Mouse (Mus musculus): ENCODE data around the gene Ccnk. TPM values are rescaled to one million over a fixed set of nuclear protein-coding genes. Genes with fewer than 3 reads are reported as not detected.
A peak's percentile ranks its signal among the peaks of the same experiment; 100 is the strongest.

Gene Ccnk
- total and polyA plus RNA-seq, 2 experiments from 2014 or later: 2.1 to 12.1 TPM

DNA sequence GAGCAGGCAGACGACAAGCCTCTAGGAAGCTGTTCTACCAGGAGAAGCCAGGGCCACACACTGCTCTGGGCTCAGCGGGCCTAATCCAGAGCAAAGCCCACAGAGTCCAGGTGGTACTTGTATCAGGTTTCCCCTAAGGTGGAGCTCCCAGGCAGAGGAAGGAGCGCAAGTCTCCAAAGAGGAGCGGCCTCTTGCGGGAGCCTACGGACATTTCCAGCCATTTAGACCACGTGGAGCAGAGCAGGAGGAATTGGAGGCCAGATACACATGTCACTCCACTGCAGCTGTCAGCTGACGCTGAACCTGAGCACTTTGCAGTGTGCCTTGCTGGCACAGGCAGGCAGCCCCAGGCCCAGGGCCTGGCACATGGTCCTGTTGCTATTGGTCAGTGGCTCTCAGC, 35.7 kb downstream of the Ccnk start:
- DNase-seq (ENCODE audit: low spot score) (no peak), ATAC-seq (ENCODE audit: low FRiP score) (no peak)
- no peak for TF ChIP-seq CTCF (IDR thresholded peaks at IDR 0.05)
- no peak overlapping the region for H3K9ac ChIP-seq (replicated peaks; ENCODE audit: low read length, poor library complexity, severe bottlenecking)
- H3K4me2 ChIP-seq (ENCODE audit: low read depth, low read length, poor library complexity, severe bottlenecking): no peak overlapping the region
- H3K9me3 ChIP-seq (ENCODE audit: low read length): no peaks in the 10 kb centered on the region
- H3K27me3 ChIP-seq (ENCODE audit: insufficient read depth, low read length): no peaks in the 10 kb centered on the region
- H3K4me1 ChIP-seq (ENCODE audit: insufficient read depth, low read length): peaks cover 4% of the 10 kb centered on the region; the same call in 1 of the 2 replicates
- no peaks in the 10 kb centered on the region for H3K36me3 ChIP-seq (ENCODE audit: insufficient read depth, low read length)
- H3K27ac ChIP-seq (ENCODE audit: low read depth, low read length): no peak overlapping the region
- WGBS: 67% methylated on average over 8 of the region's 8 CpGs
- no peak overlapping the region for H3K4me3 ChIP-seq (ENCODE audit: low read depth, low read length)

GRCm38 (mm10) chr12:108216611-108217370, 37.4 kb downstream of the Ccnk start:
- Histone ChIP-seq H3K36me3 (ENCODE audit: insufficient read depth, low read length) (no peaks in the 10 kb centered on the region), H3K9me3 (ENCODE audit: low read length) (no peaks in the 10 kb centered on the region), H3K4me1 (ENCODE audit: insufficient read depth, low read length) (peaks cover 10% of the 10 kb centered on the region; the same call in 1 of the 2 replicates), H3K27ac (ENCODE audit: low read depth, low read length) (no peak overlapping the region), H3K27me3 (ENCODE audit: insufficient read depth, low read length) (no peaks in the 10 kb centered on the region), H3K9ac (replicated peaks; ENCODE audit: low read length, poor library complexity, severe bottlenecking) (0 out of 2 replicates have a peak overlapping the region, but pooled peaks have one; percentile 19), H3K4me2 (ENCODE audit: low read depth, low read length, poor library complexity, severe bottlenecking) (no peak overlapping the region), H3K4me3 (ENCODE audit: low read depth, low read length) (no peak overlapping the region)
- DNase-seq (ENCODE audit: low spot score) (peak; percentile 63), ATAC-seq (ENCODE audit: low FRiP score) (no peak)
- TF ChIP-seq CTCF (IDR thresholded peaks at IDR 0.05): no peak
- 55% methylated on average over 11 of the region's 11 CpGs for WGBS

GRCm38 (mm10) chr12:108217572-108217971, 38.2 kb downstream of the Ccnk start:
- DNase-seq (ENCODE audit: low spot score) (no peak), ATAC-seq (ENCODE audit: low FRiP score) (no peak)
- Histone ChIP-seq H3K9ac (replicated peaks; ENCODE audit: low read length, poor library complexity, severe bottlenecking) (0 out of 2 replicates have a peak overlapping the region, but pooled peaks have one; percentile 19), H3K27me3 (ENCODE audit: insufficient read depth, low read length) (no peaks in the 10 kb centered on the region), H3K27ac (ENCODE audit: low read depth, low read length) (no peak overlapping the region), H3K36me3 (ENCODE audit: insufficient read depth, low read length) (no peaks in the 10 kb centered on the region), H3K9me3 (ENCODE audit: low read length) (no peaks in the 10 kb centered on the region), H3K4me3 (ENCODE audit: low read depth, low read length) (no peak overlapping the region), H3K4me1 (ENCODE audit: insufficient read depth, low read length) (peaks cover 10% of the 10 kb centered on the region; the same call in 1 of the 2 replicates), H3K4me2 (ENCODE audit: low read depth, low read length, poor library complexity, severe bottlenecking) (no peak overlapping the region)
- WGBS: 62% methylated on average over 5 of the region's 5 CpGs
- TF ChIP-seq CTCF (IDR thresholded peaks at IDR 0.05): peak; percentile 68

DNA sequence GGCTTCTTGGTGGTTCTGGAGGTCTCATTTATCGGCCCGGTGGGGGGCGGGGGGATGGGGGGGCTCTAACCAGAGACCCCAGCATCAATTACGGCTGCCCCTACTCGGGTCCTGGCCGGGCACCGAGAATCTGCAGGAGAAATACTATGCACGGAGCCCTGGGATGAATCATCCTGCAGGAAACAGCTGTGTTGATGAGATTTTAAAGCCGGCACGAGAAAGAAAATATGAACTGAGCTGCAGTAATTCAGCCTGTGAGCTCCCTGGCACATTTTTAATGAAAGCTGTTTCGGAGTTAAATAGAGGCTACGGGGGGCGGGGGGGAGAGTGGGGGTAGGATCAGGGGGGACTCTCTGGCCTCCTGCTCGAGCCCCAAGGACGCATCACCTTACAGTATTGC, 39.8 kb downstream of the Ccnk start:
- H3K9me3 ChIP-seq (ENCODE audit: low read length): no peaks in the 10 kb centered on the region
- H3K27me3 ChIP-seq (ENCODE audit: insufficient read depth, low read length): no peaks in the 10 kb centered on the region
- H3K36me3 ChIP-seq (ENCODE audit: insufficient read depth, low read length): no peaks in the 10 kb centered on the region
- peak overlapping the region; percentile 34; the same call in 1 of the 2 replicates for H3K27ac ChIP-seq (ENCODE audit: low read depth, low read length)
- H3K4me1 ChIP-seq (ENCODE audit: insufficient read depth, low read length): peaks cover 10% of the 10 kb centered on the region; the same call in 1 of the 2 replicates
- H3K4me2 ChIP-seq (ENCODE audit: low read depth, low read length, poor library complexity, severe bottlenecking): no peak overlapping the region
- TF ChIP-seq CTCF (IDR thresholded peaks at IDR 0.05): no peak
- peak; percentile 60 for DNase-seq (ENCODE audit: low spot score)
- H3K4me3 ChIP-seq (ENCODE audit: low read depth, low read length): no peak overlapping the region
- H3K9ac ChIP-seq (replicated peaks; ENCODE audit: low read length, poor library complexity, severe bottlenecking): no peak overlapping the region; the same call in 1 of the 2 replicates
- WGBS: 41% methylated on average over 15 of the region's 15 CpGs
- no peak for ATAC-seq (ENCODE audit: low FRiP score)

DNA sequence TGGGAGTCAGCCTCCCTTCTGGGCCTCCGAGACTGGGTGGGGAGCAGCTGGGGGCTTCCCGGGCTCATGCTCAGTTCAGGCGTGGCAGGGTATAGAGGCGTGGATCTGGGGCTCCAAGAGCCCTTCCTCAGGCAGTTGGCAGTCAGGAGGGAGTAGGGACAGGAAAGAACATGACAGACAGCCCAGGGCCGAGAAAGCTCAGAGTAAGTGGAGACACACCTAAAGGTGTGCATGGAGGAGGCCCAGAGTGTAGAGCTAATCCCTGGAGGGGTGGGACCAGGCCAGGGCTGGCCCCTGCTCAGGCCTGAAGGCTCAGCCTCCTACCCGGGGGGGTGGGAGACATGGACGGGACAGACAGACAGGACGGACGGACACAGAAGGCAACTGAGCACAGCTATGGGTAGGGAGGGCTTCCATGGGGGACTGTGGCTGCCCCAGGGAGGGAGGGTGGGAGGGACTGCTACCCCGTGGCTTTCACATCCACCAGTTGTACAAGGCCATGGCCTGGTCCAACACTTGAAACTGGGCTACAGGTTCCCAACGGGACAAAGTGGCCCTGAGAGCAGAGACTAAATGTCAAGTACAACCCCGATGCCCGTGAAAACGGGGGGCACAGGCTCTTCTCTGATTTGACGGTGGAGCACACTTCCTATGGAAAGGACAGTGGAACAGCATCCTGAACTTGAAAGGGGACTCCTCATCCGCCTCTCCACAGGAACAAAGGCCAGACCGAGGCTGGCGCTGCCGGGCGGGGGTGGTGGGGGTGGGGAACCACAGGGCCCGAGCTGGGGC, 40.6 kb downstream of the Ccnk start:
- H3K27me3 ChIP-seq (ENCODE audit: insufficient read depth, low read length): no peaks in the 10 kb centered on the region
- H3K4me1 ChIP-seq (ENCODE audit: insufficient read depth, low read length): peaks cover 10% of the 10 kb centered on the region; the same call in 1 of the 2 replicates
- H3K9ac ChIP-seq (replicated peaks; ENCODE audit: low read length, poor library complexity, severe bottlenecking): no peak overlapping the region
- DNase-seq (ENCODE audit: low spot score) (no peak), ATAC-seq (ENCODE audit: low FRiP score) (no peak)
- no peaks in the 10 kb centered on the region for H3K9me3 ChIP-seq (ENCODE audit: low read length)
- no peaks in the 10 kb centered on the region for H3K36me3 ChIP-seq (ENCODE audit: insufficient read depth, low read length)
- no peak for TF ChIP-seq CTCF (IDR thresholded peaks at IDR 0.05)
- H3K4me2 ChIP-seq (ENCODE audit: low read depth, low read length, poor library complexity, severe bottlenecking): no peak overlapping the region
- no peak overlapping the region for H3K4me3 ChIP-seq (ENCODE audit: low read depth, low read length)
- 57% methylated on average over 21 of the region's 21 CpGs for WGBS
- H3K27ac ChIP-seq (ENCODE audit: low read depth, low read length): 0 out of 2 replicates have a peak overlapping the region, but pooled peaks have one; percentile 7

Data from midbrain, postnatal 0 days (tissue).